Mouse (Mus musculus) erythroblast, embryonic 14.5 days (primary cell): ENCODE measurements around the gene Tln1.
"Not testable (repeated sequence)": the region's sequence is repeated elsewhere in the genome, so short reads cannot be mapped to it uniquely, and the experiment has no call there.

Experiments used
- GATA1 ChIP-seq: IDR thresholded peaks from 2 replicates; pipeline ENCODE4 v1.6.1; 2012; ENCODE audit warnings: low read length, inconsistent platforms, mixed read lengths
- TAL1 ChIP-seq: IDR thresholded peaks from 3 replicates; pipeline ENCODE4 v1.6.1; 2012; ENCODE audit warnings: low read length, inconsistent platforms, mixed read lengths

GRCm38 (mm10) chr4:43485666-43486065 is 76.8 kb downstream of the Tln1 start:
- TF ChIP-seq TAL1, GATA1: not testable (repeated sequence)
